Mouse (Mus musculus) embryonic facial prominence, embryonic 10.5 days (tissue): ENCODE measurements around the gene Flad1. TPM values are rescaled to one million over a fixed set of nuclear protein-coding genes. Genes with fewer than 3 reads are reported as not detected.
A peak's percentile ranks its signal among the peaks of the same experiment; 100 is the strongest.

Experiments used
- DNase-seq: peaks from one replicate; pipeline ENCODE4 v3.0.0-alpha.2; 2017; ENCODE audit warnings: low spot score
- H3K27ac ChIP-seq: fragments of 300-500 bp; sonication (generic); replicated peaks from 2 replicates; pipeline ENCODE4 v1.5.1; 2016; ENCODE audit warnings: mild to moderate bottlenecking
- H3K27me3 ChIP-seq: fragments of 300-500 bp; sonication (generic); replicated peaks from 2 replicates; pipeline ENCODE4 v1.6.1; 2016; ENCODE audit warnings: low read depth, mild to moderate bottlenecking; ENCODE audit not compliant: poor library complexity, severe bottlenecking
- H3K36me3 ChIP-seq: fragments of 300-500 bp; sonication (generic); replicated peaks from 2 replicates; pipeline ENCODE4 v1.6.1; 2016; ENCODE audit warnings: mild to moderate bottlenecking, moderate library complexity
- H3K4me1 ChIP-seq: fragments of 300-500 bp; sonication (generic); 2 replicates; pipeline ENCODE4 v1.6.1; 2016
- H3K4me3 ChIP-seq: fragments of 300-500 bp; sonication (generic); 2 replicates; pipeline ENCODE4 v1.5.1; 2016; ENCODE audit warnings: mild to moderate bottlenecking, moderate library complexity
- H3K9me3 ChIP-seq: fragments of 300-500 bp; sonication (generic); 2 replicates; pipeline ENCODE4 v1.6.1; 2016; ENCODE audit warnings: mild to moderate bottlenecking
- WGBS: fragments of 180-500 bp; shearing (Covaris S2); methylation state at CpG from one replicate; pipeline ENCODE4 v1.1.7; 2016; 5-methylcytosine and 5-hydroxymethylcytosine counted together
- polyA plus RNA-seq: library from polyadenylated mRNA; unstranded; fragments of >200 nt; fragmentation: Nextera tagmentation; extraction: Ambion mirVana; gene quantifications from 2 replicates; pipeline ENCODE4 v1.2.1, GENCODE M21; 2016

Gene Flad1
- polyA plus RNA-seq, 1 experiment from 2014 or later = 28.2 TPM

- no peaks in the 10 kb centered on the region for H3K9me3 ChIP-seq
- peaks cover 54% of the 10 kb centered on the region for H3K4me1 ChIP-seq
- peak; percentile 32 for DNase-seq
- no peaks in the 10 kb centered on the region for H3K27me3 ChIP-seq
- peaks cover 40% of the 10 kb centered on the region for H3K36me3 ChIP-seq
- peak overlapping the region; percentile 65 for H3K4me3 ChIP-seq
- WGBS = 5% methylated on average over 22 of the region's 22 CpGs
- H3K27ac ChIP-seq = peak overlapping the region; percentile 89
These were observed 10.3 kb upstream of the Flad1 start for GRCm38 (mm10) chr3:89421810-89422473.

- DNase-seq = peak; percentile 81
- Histone ChIP-seq H3K27me3 (no peaks in the 10 kb centered on the region), H3K4me3 (peak overlapping the region; percentile 65), H3K36me3 (peaks cover 39% of the 10 kb centered on the region), H3K27ac (peak overlapping the region; percentile 89), H3K4me1 (peaks cover 61% of the 10 kb centered on the region), H3K9me3 (no peaks in the 10 kb centered on the region)
- WGBS = 2% methylated on average over 11 of the region's 11 CpGs
These were observed 9.5 kb upstream of the Flad1 start for GRCm38 (mm10) chr3:89421002-89421774.

- Histone ChIP-seq H3K27ac (peak overlapping the region; percentile 89), H3K9me3 (no peaks in the 10 kb centered on the region), H3K4me3 (peak overlapping the region; percentile 65), H3K27me3 (no peaks in the 10 kb centered on the region), H3K4me1 (peaks cover 64% of the 10 kb centered on the region), H3K36me3 (peaks cover 40% of the 10 kb centered on the region)
- 59% methylated on average over 2 of the region's 2 CpGs for WGBS
- DNase-seq = no peak
These were observed 8.8 kb upstream of the Flad1 start for GRCm38 (mm10) chr3:89420421-89420820.

GRCm38 (mm10) chr3:89419981-89420380 lies 8.3 kb upstream of the Flad1 start:
- WGBS = 23% methylated on average over 3 of the region's 3 CpGs

GRCm38 (mm10) chr3:89419571-89419970 lies 7.9 kb upstream of the Flad1 start:
- DNase-seq = peak; percentile 56
- peaks cover 40% of the 10 kb centered on the region for H3K36me3 ChIP-seq
- H3K27me3 ChIP-seq = no peaks in the 10 kb centered on the region
- peaks cover 62% of the 10 kb centered on the region for H3K4me1 ChIP-seq
- WGBS = 2% methylated on average over 9 of the region's 9 CpGs
- H3K9me3 ChIP-seq = no peaks in the 10 kb centered on the region
- peak overlapping the region; percentile 76 for H3K4me3 ChIP-seq
- peak overlapping the region; percentile 92 for H3K27ac ChIP-seq

More at GRCm38 (mm10) chr3:89419981-89420380, 8.3 kb upstream of the Flad1 start:
- H3K4me1 ChIP-seq = peaks cover 64% of the 10 kb centered on the region
- peak overlapping the region; percentile 76 for H3K4me3 ChIP-seq
- peaks cover 40% of the 10 kb centered on the region for H3K36me3 ChIP-seq
- no peaks in the 10 kb centered on the region for H3K27me3 ChIP-seq
- DNase-seq = no peak
- no peaks in the 10 kb centered on the region for H3K9me3 ChIP-seq
- peak overlapping the region; percentile 92 for H3K27ac ChIP-seq

- Histone ChIP-seq H3K9me3 (no peaks in the 10 kb centered on the region), H3K4me1 (peaks cover 56% of the 10 kb centered on the region), H3K27ac (peak overlapping the region; percentile 92), H3K27me3 (no peaks in the 10 kb centered on the region), H3K36me3 (peaks cover 40% of the 10 kb centered on the region), H3K4me3 (peak overlapping the region; percentile 76)
- under 1% methylated on average over 16 of the region's 16 CpGs for WGBS
- peak; percentile 88 for DNase-seq
These were observed 7.2 kb upstream of the Flad1 start for GRCm38 (mm10) chr3:89418861-89419250.

GRCm38 (mm10) chr3:89418170-89418860 lies 6.6 kb upstream of the Flad1 start, which contains the start of the genes Cks1b and Shc1:
Gene Cks1b (minus strand): TSS chr3:89418383.
Gene Shc1 (plus strand): TSS chr3:89418443.
- Histone ChIP-seq H3K4me1 (peaks cover 52% of the 10 kb centered on the region), H3K9me3 (no peaks in the 10 kb centered on the region), H3K4me3 (peak within 1 kb of the TSS; percentile 76), H3K27me3 (no peaks in the 10 kb centered on the region), H3K27ac (peak within 1 kb of the TSS; percentile 92), H3K36me3 (peaks cover 40% of the 10 kb centered on the region)
- peak; percentile 97 for DNase-seq
- WGBS = under 1% methylated on average over 39 of the region's 39 CpGs

GRCm38 (mm10) chr3:89417840-89418169 lies 6.1 kb upstream of the Flad1 start:
- under 1% methylated on average over 20 of the region's 20 CpGs for WGBS
- no peak for DNase-seq

GRCm38 (mm10) chr3:89417131-89417530 lies 5.5 kb upstream of the Flad1 start:
- H3K27me3 ChIP-seq = no peaks in the 10 kb centered on the region
- no peaks in the 10 kb centered on the region for H3K9me3 ChIP-seq
- peak overlapping the region; percentile 92 for H3K27ac ChIP-seq
- peaks cover 40% of the 10 kb centered on the region for H3K4me1 ChIP-seq
- H3K36me3 ChIP-seq = peaks cover 40% of the 10 kb centered on the region
- 36% methylated on average over 2 of the region's 2 CpGs for WGBS
- H3K4me3 ChIP-seq = peak overlapping the region; percentile 76
- DNase-seq = no peak

More at GRCm38 (mm10) chr3:89417840-89418169, 6.1 kb upstream of the Flad1 start:
- no peaks in the 10 kb centered on the region for H3K9me3 ChIP-seq
- peak overlapping the region; percentile 76 for H3K4me3 ChIP-seq
- peaks cover 47% of the 10 kb centered on the region for H3K4me1 ChIP-seq
- H3K27ac ChIP-seq = peak overlapping the region; percentile 92
- H3K36me3 ChIP-seq = peaks cover 40% of the 10 kb centered on the region
- H3K27me3 ChIP-seq = no peaks in the 10 kb centered on the region

GRCm38 (mm10) chr3:89416158-89416557 lies 4.5 kb upstream of the Flad1 start:
- Histone ChIP-seq H3K36me3 (peaks cover 40% of the 10 kb centered on the region), H3K4me3 (peak overlapping the region; percentile 76), H3K27ac (no peak overlapping the region), H3K9me3 (no peaks in the 10 kb centered on the region), H3K4me1 (peaks cover 34% of the 10 kb centered on the region), H3K27me3 (no peaks in the 10 kb centered on the region)
- 96% methylated on average over 8 of the region's 8 CpGs for WGBS
- DNase-seq = no peak

- no peaks in the 10 kb centered on the region for H3K9me3 ChIP-seq
- peaks cover 53% of the 10 kb centered on the region for H3K36me3 ChIP-seq
- peak overlapping the region; percentile 62 for H3K27ac ChIP-seq
- H3K4me1 ChIP-seq = peaks cover 9% of the 10 kb centered on the region
- no peak for DNase-seq
- 80% methylated on average over 10 of the region's 10 CpGs for WGBS
- no peaks in the 10 kb centered on the region for H3K27me3 ChIP-seq
- H3K4me3 ChIP-seq = peak overlapping the region; percentile 62
These were observed 806 bp downstream of the Flad1 start for GRCm38 (mm10) chr3:89410864-89411263.

GRCm38 (mm10) chr3:89409701-89410100 lies 2.0 kb downstream of the Flad1 start:
- peaks cover 9% of the 10 kb centered on the region for H3K4me1 ChIP-seq
- peaks cover 49% of the 10 kb centered on the region for H3K36me3 ChIP-seq
- H3K4me3 ChIP-seq = 0 out of 2 replicates have a peak overlapping the region, but pooled peaks have one; percentile 3
- 95% methylated on average over 3 of the region's 3 CpGs for WGBS
- no peak for DNase-seq
- no peak overlapping the region for H3K27ac ChIP-seq
- H3K27me3 ChIP-seq = no peaks in the 10 kb centered on the region
- H3K9me3 ChIP-seq = no peaks in the 10 kb centered on the region
